ENCODE assay signal across 21 mouse cellular contexts in genomic region chr1:176880943-176881342, GRCm38 (mm10).
DNase-seq lines count a peak whose midpoint lies in the region; ATAC-seq and TF ChIP-seq lines count a peak whose summit lies in the region.
"Had no signal": no experiment of that assay in that cellular context is flagged by ENCODE, and none has a peak within 500 bp of the region (broad histone marks: within the 10 kb centered on the region; RNA-seq: fewer than 3 reads in every experiment).

No protein-coding gene starts in this region.

- no peak overlapping the region for H3K4me3 ChIP-seq in hindbrain, embryonic 11.5 days (ENCODE audit: low read depth, low read length)
- H3K4me3 ChIP-seq in hindbrain, embryonic 12.5 days, result no peak overlapping the region
- no peak overlapping the region for H3K4me3 ChIP-seq in neural tube, embryonic 11.5 days (ENCODE audit: low read depth, low read length)
- no peak overlapping the region for H3K4me3 ChIP-seq in forebrain, embryonic 11.5 days (ENCODE audit: low read depth, low read length)
- H3K4me3 ChIP-seq in forebrain, postnatal 0 days (ENCODE audit: low read depth, low read length), result no peak overlapping the region
- H3K4me3 ChIP-seq: limb, embryonic 12.5 days; midbrain, embryonic 13.5 days had no signal

- peak; percentile 31 for DNase-seq in hindbrain, embryonic 11.5 days (ENCODE audit: low spot score)
- DNase-seq in neural tube, embryonic 11.5 days (ENCODE audit: low spot score), result no peak
- DNase-seq in neural tube, embryonic 10.5 days (ENCODE audit: extremely low spot score, low spot score), result no peak
- DNase-seq in forebrain, embryonic 11.5 days (ENCODE audit: low spot score), result no peak
- DNase-seq in forebrain, postnatal 0 days, result peak; percentile 8
- no peak for DNase-seq in thymus, postnatal 14 days
- DNase-seq: adrenal gland, postnatal 14 days; cerebellum, adult 9-11 months; gastrocnemius, postnatal 14 days; heart, adult 11 months; kidney, adult 2 months; lung, adult 18-20 months; lung, postnatal 10 days; thymus, postnatal 25 days had no signal

- H3K27me3 ChIP-seq in hindbrain, embryonic 11.5 days (ENCODE audit: control insufficient read depth, insufficient read depth, low read length), result no peaks in the 10 kb centered on the region
- H3K27me3 ChIP-seq in hindbrain, embryonic 12.5 days, result no peaks in the 10 kb centered on the region
- no peaks in the 10 kb centered on the region for H3K27me3 ChIP-seq in neural tube, embryonic 11.5 days (ENCODE audit: control insufficient read depth, insufficient read depth, low read length)
- no peaks in the 10 kb centered on the region for H3K27me3 ChIP-seq in forebrain, embryonic 11.5 days (ENCODE audit: control insufficient read depth, insufficient read depth, low read length)
- no peaks in the 10 kb centered on the region for H3K27me3 ChIP-seq in forebrain, postnatal 0 days (ENCODE audit: insufficient read depth, low read length)
- H3K27me3 ChIP-seq: limb, embryonic 12.5 days had no signal

- peaks cover 3% of the 10 kb centered on the region for H3K4me1 ChIP-seq in hindbrain, embryonic 11.5 days (replicated peaks; ENCODE audit: control insufficient read depth, insufficient read depth, low read length)
- peaks cover 18% of the 10 kb centered on the region for H3K4me1 ChIP-seq in hindbrain, embryonic 12.5 days
- H3K4me1 ChIP-seq in neural tube, embryonic 11.5 days (ENCODE audit: control insufficient read depth, insufficient read depth, low read length), result peaks cover 9% of the 10 kb centered on the region
- peaks cover 10% of the 10 kb centered on the region; the same call in 1 of the 2 replicates for H3K4me1 ChIP-seq in forebrain, embryonic 11.5 days (replicated peaks; ENCODE audit: control insufficient read depth, insufficient read depth, low read length)
- peaks cover 14% of the 10 kb centered on the region for H3K4me1 ChIP-seq in forebrain, postnatal 0 days (ENCODE audit: insufficient read depth)

- WGBS in hindbrain, embryonic 11.5 days, result 24% methylated on average over 6 of the region's 6 CpGs
- WGBS in hindbrain, embryonic 12.5 days, result 22% methylated on average over 6 of the region's 6 CpGs
- 41% methylated on average over 6 of the region's 6 CpGs for WGBS in neural tube, embryonic 11.5 days
- 18% methylated on average over 6 of the region's 6 CpGs for WGBS in forebrain, embryonic 11.5 days
- 25% methylated on average over 6 of the region's 6 CpGs for WGBS in forebrain, postnatal 0 days

- TF ChIP-seq CTCF in forebrain, postnatal 0 days (IDR thresholded peaks at IDR 0.05; ENCODE audit: low read depth), result no peak

- 0 out of 2 replicates have a peak overlapping the region, but pooled peaks have one; percentile 43 for H3K27ac ChIP-seq in hindbrain, embryonic 11.5 days (ENCODE audit: low read depth, low read length)
- no peak overlapping the region for H3K27ac ChIP-seq in hindbrain, embryonic 12.5 days
- H3K27ac ChIP-seq in neural tube, embryonic 11.5 days (ENCODE audit: low read depth, low read length), result no peak overlapping the region
- H3K27ac ChIP-seq in forebrain, embryonic 11.5 days (ENCODE audit: low read depth, low read length), result no peak overlapping the region; the same call in 1 of the 2 replicates
- peak overlapping the region; percentile 71 for H3K27ac ChIP-seq in forebrain, postnatal 0 days (ENCODE audit: low read depth, low read length)
- H3K27ac ChIP-seq: kidney, postnatal 0 days; limb, embryonic 12.5 days had no signal

- H3K9ac ChIP-seq in hindbrain, embryonic 11.5 days (ENCODE audit: low read depth, low read length), result no peak overlapping the region
- H3K9ac ChIP-seq in hindbrain, embryonic 12.5 days, result no peak overlapping the region
- H3K9ac ChIP-seq in neural tube, embryonic 11.5 days (ENCODE audit: low read length), result no peak overlapping the region
- no peak overlapping the region for H3K9ac ChIP-seq in forebrain, embryonic 11.5 days (ENCODE audit: low read length)
- 0 out of 2 replicates have a peak overlapping the region, but pooled peaks have one; percentile 22 for H3K9ac ChIP-seq in forebrain, postnatal 0 days
- H3K9ac ChIP-seq: limb, embryonic 12.5 days; midbrain, embryonic 13.5 days had no signal

- 0 out of 2 replicates have a peak, but pooled peaks have one; percentile 48 for ATAC-seq in hindbrain, embryonic 11.5 days (ENCODE audit: low FRiP score)
- no peak; the same call in 1 of the 2 replicates for ATAC-seq in hindbrain, embryonic 12.5 days (ENCODE audit: low FRiP score)
- peak; percentile 48; the same call in 1 of the 2 replicates for ATAC-seq in neural tube, embryonic 11.5 days (ENCODE audit: insufficient read depth, low FRiP score, low TSS enrichment)
- ATAC-seq in forebrain, embryonic 11.5 days (replicated peaks; ENCODE audit: low FRiP score), result 0 out of 2 replicates have a peak, but pooled peaks have one; percentile 42
- ATAC-seq in forebrain, postnatal 0 days, result no peak
- ATAC-seq in monocyte, adult 5-6 weeks (replicated peaks; ENCODE audit: insufficient number of reproducible peaks, low FRiP score, low TSS enrichment, poor library complexity, severe bottlenecking), result no peak
- ATAC-seq: midbrain, embryonic 13.5 days had no signal

- H3K36me3 ChIP-seq in hindbrain, embryonic 11.5 days (ENCODE audit: control insufficient read depth, insufficient read depth, low read length), result no peaks in the 10 kb centered on the region
- H3K36me3 ChIP-seq in hindbrain, embryonic 12.5 days, result no peaks in the 10 kb centered on the region
- H3K36me3 ChIP-seq in neural tube, embryonic 11.5 days (ENCODE audit: control insufficient read depth, insufficient read depth, low read length), result no peaks in the 10 kb centered on the region
- no peaks in the 10 kb centered on the region for H3K36me3 ChIP-seq in forebrain, embryonic 11.5 days (ENCODE audit: control insufficient read depth, insufficient read depth, low read length)
- no peaks in the 10 kb centered on the region for H3K36me3 ChIP-seq in forebrain, postnatal 0 days (ENCODE audit: insufficient read depth)
- H3K36me3 ChIP-seq: limb, embryonic 12.5 days; midbrain, embryonic 13.5 days had no signal

- no peak overlapping the region for H3K4me2 ChIP-seq in hindbrain, embryonic 11.5 days (replicated peaks; ENCODE audit: low read depth, low read length)
- H3K4me2 ChIP-seq in hindbrain, embryonic 12.5 days (replicated peaks), result no peak overlapping the region
- no peak overlapping the region for H3K4me2 ChIP-seq in neural tube, embryonic 11.5 days (ENCODE audit: low read depth)
- H3K4me2 ChIP-seq in forebrain, embryonic 11.5 days (ENCODE audit: low read depth, low read length, severe bottlenecking), result no peak overlapping the region
- no peak overlapping the region for H3K4me2 ChIP-seq in forebrain, postnatal 0 days (ENCODE audit: low read depth)
- H3K4me2 ChIP-seq: heart, embryonic 11.5 days; limb, embryonic 12.5 days; liver, embryonic 11.5 days; midbrain, embryonic 13.5 days had no signal

- no peaks in the 10 kb centered on the region for H3K9me3 ChIP-seq in hindbrain, embryonic 11.5 days (ENCODE audit: control insufficient read depth, low read length)
- no peaks in the 10 kb centered on the region for H3K9me3 ChIP-seq in hindbrain, embryonic 12.5 days (replicated peaks)
- H3K9me3 ChIP-seq in neural tube, embryonic 11.5 days (ENCODE audit: control insufficient read depth, low read length), result no peaks in the 10 kb centered on the region
- no peaks in the 10 kb centered on the region for H3K9me3 ChIP-seq in forebrain, embryonic 11.5 days (ENCODE audit: control insufficient read depth, low read length)
- no peaks in the 10 kb centered on the region for H3K9me3 ChIP-seq in forebrain, postnatal 0 days (ENCODE audit: low read length)
- H3K9me3 ChIP-seq: limb, embryonic 12.5 days; midbrain, embryonic 13.5 days had no signal

Comparison
In these comparisons a context has a peak if more than half of its experiments do, and no peak if none do; other contexts are left out.
1. ATAC-seq: peak in hindbrain, embryonic 11.5 days (single experiment), neural tube, embryonic 11.5 days (single experiment) and forebrain, embryonic 11.5 days (single experiment); none in hindbrain, embryonic 12.5 days (single experiment), forebrain, postnatal 0 days (single experiment) and monocyte, adult 5-6 weeks (single experiment).
2. DNase-seq: peak in hindbrain, embryonic 11.5 days (single experiment) and forebrain, postnatal 0 days (single experiment); none in neural tube, embryonic 11.5 days (single experiment), neural tube, embryonic 10.5 days (single experiment), forebrain, embryonic 11.5 days (single experiment) and thymus, postnatal 14 days (single experiment).
3. H3K27ac ChIP-seq: peak in hindbrain, embryonic 11.5 days (single experiment) and forebrain, postnatal 0 days (single experiment); none in hindbrain, embryonic 12.5 days (single experiment), neural tube, embryonic 11.5 days (single experiment) and forebrain, embryonic 11.5 days (single experiment).